Mouse (Mus musculus): ENCODE data around the gene Ssbp4. TPM values are rescaled to one million over a fixed set of nuclear protein-coding genes. Genes with fewer than 3 reads are reported as not detected.
A peak's percentile ranks its signal among the peaks of the same experiment; 100 is the strongest.

Gene Ssbp4
- polyA plus RNA-seq, 1 experiment = 50.7 TPM

DNA sequence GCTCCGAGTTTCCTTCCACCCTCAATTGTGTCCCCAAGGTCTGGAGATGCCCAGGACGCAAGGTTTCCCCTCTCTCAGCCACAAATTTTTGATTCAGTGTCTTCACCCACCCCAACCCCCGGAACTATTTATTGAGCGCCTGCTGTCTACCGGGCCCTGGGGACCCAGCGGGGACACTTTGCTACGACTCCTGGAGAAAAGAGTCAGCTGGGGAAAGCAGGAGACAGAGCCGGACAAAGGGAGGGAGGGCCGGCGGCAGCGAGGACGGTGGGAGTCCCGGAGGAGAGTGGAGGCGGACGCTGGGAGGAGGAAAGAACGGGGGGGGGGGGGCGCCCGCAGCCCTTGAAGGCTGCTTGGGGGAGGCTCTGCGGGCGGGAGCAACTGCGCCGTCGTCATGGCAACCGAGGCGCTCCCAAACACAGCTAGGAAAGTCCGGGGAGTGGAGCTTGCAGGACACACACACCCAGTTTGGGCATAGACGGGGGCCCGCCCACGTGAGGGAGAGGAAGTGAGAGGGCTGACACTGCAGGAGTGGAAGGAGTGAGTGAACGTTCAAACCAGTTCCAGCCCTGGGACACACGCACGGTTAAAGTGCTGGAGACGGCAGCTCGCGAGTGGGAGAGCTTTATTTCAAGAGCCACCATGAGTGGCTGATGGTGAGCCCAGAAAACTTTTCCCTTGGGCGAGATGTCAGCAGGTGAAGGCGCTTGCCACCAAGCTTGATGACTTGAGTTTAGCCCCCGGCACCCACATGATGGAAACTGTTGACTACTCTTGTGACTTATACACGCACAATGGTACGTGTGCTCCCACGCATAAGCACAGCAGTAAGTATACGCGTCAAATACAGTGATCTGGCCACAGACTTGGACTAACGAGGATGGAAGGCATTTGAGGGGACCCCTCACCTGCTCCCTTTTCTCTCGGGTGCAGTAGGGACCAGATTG lies 1.4 kb upstream of the Ssbp4 start:
- TF ChIP-seq CTCF (IDR thresholded peaks at IDR 0.05; ENCODE audit: borderline replicate concordance, insufficient read depth, low read length) (no peak), POLR2A (IDR thresholded peaks at IDR 0.05; ENCODE audit: low read depth, low read length) (peak; percentile 70)
- peaks cover 5% of the 10 kb centered on the region for H3K4me1 ChIP-seq (ENCODE audit: control insufficient read depth, insufficient read depth, low read length)
- H3K27ac ChIP-seq (ENCODE audit: insufficient read depth, low read length) = peak overlapping the region; percentile 98
- H3K4me3 ChIP-seq (ENCODE audit: insufficient read depth, low read length) = peak overlapping the region; percentile 39

GRCm38 (mm10) chr8:70609368-70609848 lies 736 bp upstream of the Ssbp4 start:
- TF ChIP-seq POLR2A (IDR thresholded peaks at IDR 0.05; ENCODE audit: low read depth, low read length) (peak; percentile 77), CTCF (IDR thresholded peaks at IDR 0.05; ENCODE audit: borderline replicate concordance, insufficient read depth, low read length) (no peak)
- Histone ChIP-seq H3K27ac (ENCODE audit: insufficient read depth, low read length) (peak overlapping the region; percentile 98), H3K4me3 (ENCODE audit: insufficient read depth, low read length) (peak overlapping the region; percentile 39), H3K4me1 (ENCODE audit: control insufficient read depth, insufficient read depth, low read length) (peaks cover 5% of the 10 kb centered on the region)

DNA sequence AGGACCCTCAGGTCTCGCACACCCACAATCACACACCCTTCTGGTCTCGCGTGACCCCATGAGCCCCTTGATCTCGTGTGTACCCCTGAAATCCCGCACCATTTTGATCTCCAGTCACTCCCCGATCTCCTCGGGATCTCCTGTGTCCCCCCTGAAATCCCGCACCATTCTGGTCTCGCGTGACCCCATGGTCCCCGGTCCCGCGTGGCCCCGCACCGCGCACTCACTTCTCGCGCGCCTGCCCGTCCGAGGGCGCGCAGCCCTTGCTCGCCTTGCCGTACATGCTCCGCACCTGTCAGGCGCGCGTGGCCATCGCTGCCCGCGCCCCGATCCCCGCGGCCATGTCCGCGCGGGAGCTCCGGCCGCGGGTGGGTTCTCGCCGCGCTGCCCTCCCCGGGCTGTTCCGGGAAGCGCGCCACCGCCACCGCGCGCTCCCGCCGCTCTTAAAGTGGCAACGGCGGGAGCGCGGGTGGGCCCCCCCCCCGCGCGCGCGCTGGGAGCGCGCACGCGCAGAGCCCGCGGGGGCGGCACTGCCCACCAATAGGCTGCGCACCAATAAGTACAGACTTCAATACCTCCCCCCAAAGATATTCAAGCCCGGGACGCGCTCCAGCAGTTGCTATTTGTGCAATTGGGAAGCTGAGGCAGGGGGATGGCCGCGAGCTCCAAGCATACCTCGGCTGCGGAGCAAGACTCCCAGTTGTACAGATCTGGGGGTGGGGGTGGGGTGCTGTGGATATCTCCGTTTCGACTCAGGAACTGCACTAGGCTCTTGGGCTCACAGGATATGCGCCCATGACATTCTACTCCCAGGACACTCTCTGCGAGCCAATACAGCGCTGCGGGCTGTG lies 549 bp downstream of the Ssbp4 start:
- peak overlapping the region; percentile 38; the same call in 1 of the 2 replicates for H3K27ac ChIP-seq (ENCODE audit: insufficient read depth, low read length)
- H3K4me1 ChIP-seq (ENCODE audit: control insufficient read depth, insufficient read depth, low read length) = peaks cover 5% of the 10 kb centered on the region
- TF ChIP-seq CTCF (IDR thresholded peaks at IDR 0.05; ENCODE audit: borderline replicate concordance, insufficient read depth, low read length) = no peak
- peak; percentile 53 for TF ChIP-seq POLR2A (IDR thresholded peaks at IDR 0.05; ENCODE audit: low read depth, low read length)
- H3K4me3 ChIP-seq (ENCODE audit: insufficient read depth, low read length) = peak overlapping the region; percentile 77

GRCm38 (mm10) chr8:70607603-70607897 lies 1.1 kb downstream of the Ssbp4 start:
- H3K27ac ChIP-seq (ENCODE audit: insufficient read depth, low read length) = no peak overlapping the region
- peak overlapping the region; percentile 77 for H3K4me3 ChIP-seq (ENCODE audit: insufficient read depth, low read length)
- TF ChIP-seq POLR2A (IDR thresholded peaks at IDR 0.05; ENCODE audit: low read depth, low read length) (no peak), CTCF (IDR thresholded peaks at IDR 0.05; ENCODE audit: borderline replicate concordance, insufficient read depth, low read length) (no peak)
- peaks cover 5% of the 10 kb centered on the region for H3K4me1 ChIP-seq (ENCODE audit: control insufficient read depth, insufficient read depth, low read length)

- Histone ChIP-seq H3K4me1 (ENCODE audit: control insufficient read depth, insufficient read depth, low read length) (peaks cover 5% of the 10 kb centered on the region), H3K27ac (ENCODE audit: insufficient read depth, low read length) (no peak overlapping the region), H3K4me3 (ENCODE audit: insufficient read depth, low read length) (peak overlapping the region; percentile 77)
- TF ChIP-seq CTCF (IDR thresholded peaks at IDR 0.05; ENCODE audit: borderline replicate concordance, insufficient read depth, low read length) (no peak), POLR2A (IDR thresholded peaks at IDR 0.05; ENCODE audit: low read depth, low read length) (no peak)
These were observed 1.7 kb downstream of the Ssbp4 start for GRCm38 (mm10) chr8:70606780-70607602.

- no peak for TF ChIP-seq CTCF (IDR thresholded peaks at IDR 0.05; ENCODE audit: borderline replicate concordance, insufficient read depth, low read length)
- no peak for TF ChIP-seq POLR2A (IDR thresholded peaks at IDR 0.05; ENCODE audit: low read depth, low read length)
- no peak overlapping the region for H3K27ac ChIP-seq (ENCODE audit: insufficient read depth, low read length)
- no peak overlapping the region for H3K4me3 ChIP-seq (ENCODE audit: insufficient read depth, low read length)
- H3K4me1 ChIP-seq (ENCODE audit: control insufficient read depth, insufficient read depth, low read length) = peaks cover 5% of the 10 kb centered on the region
These were observed 2.5 kb downstream of the Ssbp4 start for GRCm38 (mm10) chr8:70605871-70606779.

DNA sequence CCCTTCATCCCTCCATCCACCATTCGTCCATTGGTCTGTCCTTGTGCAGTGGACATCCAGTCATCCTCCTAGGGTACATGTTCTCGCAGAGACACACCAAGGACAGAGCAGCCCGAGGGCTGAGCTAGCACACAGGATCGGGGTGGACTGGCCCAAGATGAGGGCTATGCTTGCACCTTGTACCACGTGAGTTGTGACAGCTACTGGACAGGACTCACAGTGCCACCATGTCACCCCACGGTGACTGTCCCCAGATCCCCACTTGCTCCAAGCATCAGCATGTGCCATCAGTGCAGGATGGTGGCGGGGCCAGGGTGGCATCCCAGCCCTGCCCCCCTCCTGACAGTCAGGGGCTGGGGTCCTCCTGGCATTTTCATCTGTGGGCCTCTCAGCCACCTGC lies 4.1 kb downstream of the Ssbp4 start:
- TF ChIP-seq POLR2A (IDR thresholded peaks at IDR 0.05; ENCODE audit: low read depth, low read length) = no peak
- no peak for TF ChIP-seq CTCF (IDR thresholded peaks at IDR 0.05; ENCODE audit: borderline replicate concordance, insufficient read depth, low read length)
- no peak overlapping the region for H3K4me3 ChIP-seq (ENCODE audit: insufficient read depth, low read length)
- H3K4me1 ChIP-seq (ENCODE audit: control insufficient read depth, insufficient read depth, low read length) = peaks cover 8% of the 10 kb centered on the region
- no peak overlapping the region for H3K27ac ChIP-seq (ENCODE audit: insufficient read depth, low read length)

DNA sequence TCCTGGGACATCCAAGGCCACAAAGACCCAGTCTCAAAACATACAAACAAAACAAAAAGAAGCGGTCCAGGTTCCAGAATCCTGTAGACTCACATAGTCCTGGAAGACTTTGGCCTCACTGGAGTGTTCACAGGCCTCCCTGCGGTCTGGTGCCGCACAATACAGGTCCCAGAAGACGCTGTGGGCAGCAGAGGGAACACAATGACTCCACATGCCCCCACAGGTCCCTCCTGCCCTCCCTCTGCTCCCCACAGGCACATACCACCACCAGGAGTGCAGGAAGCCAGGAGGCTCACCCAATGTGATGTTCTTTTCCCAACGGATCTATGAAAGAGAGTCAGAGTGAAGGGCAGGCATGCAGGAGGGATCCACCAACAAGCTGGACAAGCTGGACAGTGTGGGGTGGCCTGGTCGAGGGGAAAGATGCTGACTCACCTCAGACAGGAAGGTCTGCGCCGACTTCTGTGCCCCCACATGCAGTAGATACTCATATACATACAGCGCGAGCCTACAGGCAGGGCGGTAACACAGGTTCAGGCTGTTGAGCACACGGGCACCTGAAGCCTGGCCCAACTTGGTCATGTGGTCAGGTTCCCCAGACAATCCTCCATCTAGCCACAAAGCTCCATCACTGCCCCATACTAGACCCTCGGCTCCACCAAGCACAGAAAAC lies 6.4 kb downstream of the Ssbp4 start:
- Histone ChIP-seq H3K4me3 (ENCODE audit: insufficient read depth, low read length) (no peak overlapping the region), H3K27ac (ENCODE audit: insufficient read depth, low read length) (no peak overlapping the region), H3K4me1 (ENCODE audit: control insufficient read depth, insufficient read depth, low read length) (peaks cover 5% of the 10 kb centered on the region; the same call in 1 of the 2 replicates)
- TF ChIP-seq CTCF (IDR thresholded peaks at IDR 0.05; ENCODE audit: borderline replicate concordance, insufficient read depth, low read length) (no peak), POLR2A (IDR thresholded peaks at IDR 0.05; ENCODE audit: low read depth, low read length) (no peak)
